Mouse (Mus musculus) midbrain, postnatal 0 days (tissue): ENCODE data around the gene Plekhm2. TPM values are rescaled to one million over a fixed set of nuclear protein-coding genes. Genes with fewer than 3 reads are reported as not detected.
A peak's percentile ranks its signal among the peaks of the same experiment; 100 is the strongest.

ENCODE experiments used
- ATAC-seq: fragments of 200-750 bp; cut with Nextera tagmentation; 2 replicates; pipeline ENCODE4 v1.8.0; 2017; ENCODE audit warnings: moderate number of reproducible peaks, mild to moderate bottlenecking, moderate TSS enrichment, moderate library complexity; ENCODE audit not compliant: low FRiP score
- DNase-seq: peaks from one replicate; pipeline ENCODE4 v3.0.0-alpha.2; 2015; ENCODE audit warnings: low spot score
- H3K27ac ChIP-seq: fragments of 300-500 bp; sonication (generic); 2 replicates; pipeline ENCODE4 v1.5.1; 2014; ENCODE audit warnings: low read depth, mild to moderate bottlenecking, low read length, mixed read lengths
- H3K27me3 ChIP-seq: fragments of 300-500 bp; sonication (generic); 2 replicates; pipeline ENCODE4 v1.6.1; 2014; ENCODE audit warnings: low read length, control low read depth, mixed read lengths; ENCODE audit not compliant: insufficient read depth
- H3K36me3 ChIP-seq: fragments of 300-500 bp; sonication (generic); 2 replicates; pipeline ENCODE4 v1.6.1; 2014; ENCODE audit warnings: low read length, control low read depth, mixed read lengths; ENCODE audit not compliant: insufficient read depth
- H3K4me1 ChIP-seq: fragments of 300-500 bp; sonication (generic); 2 replicates; pipeline ENCODE4 v1.6.1; 2014; ENCODE audit warnings: mild to moderate bottlenecking, control low read depth, antibody characterized with exemption, low read length, mixed read lengths; ENCODE audit not compliant: insufficient read depth
- H3K4me2 ChIP-seq: fragments of 300-500 bp; sonication (generic); 2 replicates; pipeline ENCODE4 v1.6.1; 2014; ENCODE audit warnings: low read depth, mild to moderate bottlenecking, low read length, mixed read lengths; ENCODE audit not compliant: poor library complexity, severe bottlenecking
- H3K4me3 ChIP-seq: fragments of 300-500 bp; sonication (generic); 2 replicates; pipeline ENCODE4 v1.5.1; 2014; ENCODE audit warnings: low read depth, mild to moderate bottlenecking, low read length, moderate library complexity
- H3K9ac ChIP-seq: fragments of 300-500 bp; sonication (generic); replicated peaks from 2 replicates; pipeline ENCODE4 v1.6.1; 2014; ENCODE audit warnings: mild to moderate bottlenecking, low read length, moderate library complexity, mixed read lengths; ENCODE audit not compliant: poor library complexity, severe bottlenecking
- H3K9me3 ChIP-seq: fragments of 300-500 bp; sonication (generic); 2 replicates; pipeline ENCODE4 v1.6.1; 2016; ENCODE audit warnings: low read length, control low read depth
- CTCF ChIP-seq: IDR thresholded peaks from 2 replicates; pipeline ENCODE4 v1.5.1; 2016; ENCODE audit warnings: antibody characterized with exemption, mild to moderate bottlenecking
- WGBS: fragments of 180-500 bp; shearing (Covaris S2); extraction: QIAGEN DNeasy Blood & Tissue Kit; methylation state at CpG from one replicate; pipeline ENCODE4 v1.1.7; 2014; 5-methylcytosine and 5-hydroxymethylcytosine counted together
- polyA plus RNA-seq: library from polyadenylated mRNA; unstranded; fragments of >200 nt; fragmentation: Nextera tagmentation; extraction: Ambion mirVana; gene quantifications from 2 replicates; pipeline ENCODE4 v1.2.1, GENCODE M21; 2015
- total RNA-seq: library from RNA; depleted of rRNA; stranded (reverse); fragments of >200 nt; gene quantifications from 2 replicates; pipeline ENCODE4 v1.2.3, GENCODE M21; 2014

Plekhm2 gene
- total and polyA plus RNA-seq, 2 experiments from 2014 or later: 6.9 to 40.0 TPM

DNA sequence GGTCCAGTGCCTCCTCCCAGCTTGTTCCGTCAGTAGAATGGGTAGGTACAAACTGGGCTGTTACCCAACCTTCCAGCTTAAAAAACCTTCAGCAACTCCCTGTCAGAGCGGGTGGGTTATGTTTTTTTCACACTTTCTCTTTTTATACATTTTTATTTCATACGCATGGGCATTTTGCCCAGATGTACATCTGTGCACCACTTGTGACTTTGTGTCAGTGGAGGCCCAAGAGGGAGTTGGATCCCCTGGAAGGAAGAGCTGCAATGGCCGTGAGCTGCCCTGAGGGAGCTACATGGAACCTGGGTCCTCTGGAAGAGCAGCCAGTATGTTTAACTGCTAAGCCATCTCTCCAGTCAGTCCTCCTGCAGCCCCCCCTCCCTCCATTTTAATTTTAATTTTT, 6.7 kb upstream of the Plekhm2 start:
- Histone ChIP-seq H3K4me1 (no peaks in the 10 kb centered on the region), H3K9me3 (no peaks in the 10 kb centered on the region), H3K4me2 (no peak overlapping the region), H3K27ac (no peak overlapping the region), H3K27me3 (no peaks in the 10 kb centered on the region), H3K36me3 (no peaks in the 10 kb centered on the region), H3K9ac (no peak overlapping the region), H3K4me3 (no peak overlapping the region)
- DNase-seq (no peak), ATAC-seq (no peak)
- no peak for TF ChIP-seq CTCF
- WGBS: 88% methylated on average over 4 of the region's 4 CpGs

DNA sequence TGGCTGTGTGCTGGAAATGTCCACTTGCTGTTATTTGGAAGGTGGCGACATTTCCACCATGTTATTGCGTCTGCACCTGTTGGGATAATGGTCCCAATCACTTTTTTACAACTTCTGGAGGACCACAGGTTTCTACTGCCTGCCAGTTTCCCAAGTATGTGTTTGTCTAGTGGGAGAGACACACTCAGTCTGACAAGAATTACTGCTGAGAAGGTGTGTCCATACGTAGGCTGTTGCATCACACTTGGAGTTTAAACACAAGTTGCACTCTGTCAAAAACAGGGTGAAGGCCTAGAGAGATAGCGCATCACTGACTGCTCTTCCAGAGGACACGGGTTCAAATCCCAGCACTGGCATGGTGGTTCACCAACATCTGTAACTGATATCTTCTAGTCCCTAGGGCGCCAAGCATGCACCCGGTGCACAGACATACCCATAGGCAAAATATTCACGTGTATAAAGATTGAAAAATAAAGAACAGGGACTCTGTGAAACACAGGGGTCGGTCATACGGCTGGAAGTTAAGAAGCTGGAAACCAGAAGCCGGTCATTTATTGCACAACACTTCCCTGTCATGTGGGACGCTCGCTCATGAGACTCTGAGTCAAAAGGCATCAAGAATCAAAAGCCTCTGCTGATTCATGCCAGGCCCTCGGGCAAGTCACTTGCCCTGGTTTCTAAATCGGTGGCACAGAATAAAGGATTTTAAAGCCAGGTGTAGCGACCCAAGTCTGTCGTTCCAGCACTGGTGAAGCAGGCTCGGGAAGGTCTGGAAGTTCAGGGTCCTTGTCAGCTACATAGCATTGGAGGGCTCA, 5.4 kb upstream of the Plekhm2 start:
- H3K36me3 ChIP-seq: no peaks in the 10 kb centered on the region
- TF ChIP-seq CTCF: no peak
- H3K27ac ChIP-seq: no peak overlapping the region
- WGBS: 84% methylated on average over 18 of the region's 18 CpGs
- ATAC-seq: no peak
- no peak overlapping the region for H3K4me2 ChIP-seq
- no peak overlapping the region for H3K9ac ChIP-seq
- no peaks in the 10 kb centered on the region for H3K27me3 ChIP-seq
- no peak for DNase-seq
- no peaks in the 10 kb centered on the region for H3K4me1 ChIP-seq
- no peaks in the 10 kb centered on the region for H3K9me3 ChIP-seq
- no peak overlapping the region for H3K4me3 ChIP-seq

DNA sequence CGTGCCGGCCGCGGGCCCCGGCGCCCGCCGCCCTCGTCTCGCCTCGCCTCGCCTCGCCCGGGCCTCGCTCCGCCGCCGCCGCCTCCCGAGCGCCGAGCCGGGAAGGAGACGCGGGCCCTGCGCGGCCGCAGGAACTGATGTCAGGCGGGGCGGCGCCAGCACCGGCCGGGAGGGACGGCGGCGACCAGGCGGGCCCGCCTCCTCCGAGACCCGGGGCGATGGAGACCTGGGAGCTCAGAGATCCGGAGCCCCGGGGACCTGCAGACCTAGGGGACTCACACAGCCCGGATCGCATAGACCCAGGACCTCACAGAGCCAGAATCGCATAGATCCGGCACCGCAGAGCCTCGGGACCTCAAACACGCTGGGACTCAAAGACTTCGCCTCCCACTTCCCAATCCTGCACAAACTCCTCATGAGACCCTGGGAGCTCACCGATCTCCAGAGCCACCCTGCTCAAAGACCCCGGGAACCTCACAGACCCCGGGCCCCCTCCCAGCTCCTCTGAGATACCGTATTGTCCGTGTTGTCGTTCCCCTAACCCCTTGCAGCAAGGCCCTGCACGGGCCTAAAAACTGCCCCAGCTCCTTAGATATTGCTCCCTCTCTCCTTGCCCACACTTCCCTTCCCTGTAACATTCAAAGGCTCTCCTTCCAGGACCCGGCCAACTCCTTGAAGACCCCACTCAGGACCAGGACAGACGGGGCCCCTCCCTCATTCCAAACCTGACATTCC, 521 bp downstream of the Plekhm2 start:
- Histone ChIP-seq H3K36me3 (peaks cover 6% of the 10 kb centered on the region; the same call in 1 of the 2 replicates), H3K4me2 (peak overlapping the region; percentile 88), H3K4me1 (peaks cover 6% of the 10 kb centered on the region; the same call in 1 of the 2 replicates), H3K9ac (peak overlapping the region; percentile 89), H3K27me3 (no peaks in the 10 kb centered on the region), H3K27ac (peak overlapping the region; percentile 75), H3K4me3 (peak overlapping the region; percentile 81), H3K9me3 (no peaks in the 10 kb centered on the region)
- 1% methylated on average over 55 of the region's 60 CpGs for WGBS
- DNase-seq: peak; percentile 67
- ATAC-seq: peak; percentile 81
- no peak for TF ChIP-seq CTCF

DNA sequence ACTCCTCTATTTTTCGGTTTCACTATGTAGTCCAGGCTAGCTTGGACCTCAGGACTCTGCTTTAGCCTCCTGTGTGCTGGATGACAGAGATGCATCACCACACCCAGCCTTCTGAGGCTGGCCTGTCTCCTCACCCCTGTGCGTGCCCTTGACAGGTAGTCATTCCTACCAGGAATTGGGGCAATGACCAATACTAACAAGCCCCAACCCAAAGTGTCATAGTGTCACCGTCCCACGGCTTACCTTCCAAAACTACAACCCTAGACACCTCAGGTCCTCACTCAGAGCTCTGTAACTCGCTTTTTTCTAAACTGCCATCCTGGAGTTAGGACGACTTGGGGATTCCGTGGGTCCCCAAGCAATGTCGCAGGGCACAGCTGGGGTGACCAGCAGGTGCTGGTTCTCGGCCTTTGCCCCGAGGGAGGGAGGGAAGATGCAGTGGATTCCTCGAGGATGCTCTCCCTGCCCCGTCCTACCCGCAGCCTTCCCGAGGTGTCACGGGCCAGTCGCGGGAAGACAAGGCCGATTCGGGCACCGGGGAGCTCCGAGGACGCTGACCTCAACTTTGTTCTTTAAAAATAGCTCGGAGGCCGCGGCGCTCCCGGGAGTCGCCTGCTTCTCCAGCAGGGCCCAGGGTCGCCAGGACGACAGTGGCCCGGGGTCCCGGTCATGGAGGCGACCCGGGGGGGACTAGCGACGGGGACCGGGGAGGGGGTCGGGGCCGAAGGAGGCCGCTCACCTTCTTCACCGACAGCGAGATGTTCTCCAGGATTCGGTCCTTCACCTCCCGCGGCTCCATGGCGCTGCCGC, 1.4 kb downstream of the Plekhm2 start:
- DNase-seq: no peak
- Histone ChIP-seq H3K4me1 (peaks cover 6% of the 10 kb centered on the region; the same call in 1 of the 2 replicates), H3K27me3 (no peaks in the 10 kb centered on the region), H3K9me3 (no peaks in the 10 kb centered on the region), H3K27ac (peak overlapping the region; percentile 75), H3K4me2 (peak overlapping the region; percentile 88), H3K4me3 (peak overlapping the region; percentile 81), H3K9ac (peak overlapping the region; percentile 89), H3K36me3 (peaks cover 11% of the 10 kb centered on the region)
- WGBS: 4% methylated on average over 38 of the region's 47 CpGs
- no peak for TF ChIP-seq CTCF
- 0 out of 2 replicates have a peak, but pooled peaks have one; percentile 24 for ATAC-seq

DNA sequence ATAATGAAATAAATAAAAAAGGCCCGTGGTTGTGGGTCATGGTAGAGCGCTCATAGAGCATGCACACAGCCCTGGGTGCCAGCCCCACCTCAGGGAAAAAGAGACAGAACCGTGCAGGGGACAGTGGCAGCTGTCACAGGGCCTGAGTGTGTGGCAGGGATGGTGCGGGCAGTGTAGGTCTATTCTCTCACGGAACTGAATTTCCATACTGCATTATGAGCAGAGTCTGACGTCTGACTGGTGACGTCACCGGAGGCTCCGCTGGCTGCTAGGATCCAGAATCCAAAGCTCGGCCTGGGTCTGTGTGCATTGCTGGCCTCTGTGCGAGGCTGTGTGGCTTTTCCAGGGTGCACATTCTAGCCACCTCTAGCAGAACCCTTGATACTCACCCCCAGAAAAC, 3.8 kb downstream of the Plekhm2 start:
- H3K4me1 ChIP-seq: peaks cover 6% of the 10 kb centered on the region; the same call in 1 of the 2 replicates
- no peak overlapping the region for H3K4me2 ChIP-seq
- H3K9ac ChIP-seq: no peak overlapping the region
- H3K27ac ChIP-seq: no peak overlapping the region
- ATAC-seq (no peak), DNase-seq (no peak)
- no peaks in the 10 kb centered on the region for H3K9me3 ChIP-seq
- 76% methylated on average over 11 of the region's 11 CpGs for WGBS
- peaks cover 17% of the 10 kb centered on the region for H3K36me3 ChIP-seq
- H3K4me3 ChIP-seq: no peak overlapping the region
- no peak for TF ChIP-seq CTCF
- no peaks in the 10 kb centered on the region for H3K27me3 ChIP-seq
